Mouse (Mus musculus) E14TG2a.4 (cell line): ENCODE data around the gene Tulp3.

Experiments used
- H3K27me3 ChIP-seq: 2 replicates; pipeline ENCODE4 v1.6.1; 2014; ENCODE audit warnings: low read length, control low read depth; ENCODE audit not compliant: insufficient read depth
- H3K36me3 ChIP-seq: 2 replicates; pipeline ENCODE4 v1.6.1; 2014; ENCODE audit warnings: low read length, control low read depth; ENCODE audit not compliant: insufficient read depth
- H3K4me1 ChIP-seq: replicated peaks from 2 replicates; pipeline ENCODE4 v1.6.1; 2014; ENCODE audit warnings: low read depth, low read length, control low read depth
- H3K4me3 ChIP-seq: replicated peaks from 2 replicates; pipeline ENCODE4 v1.5.1; 2014; ENCODE audit warnings: mild to moderate bottlenecking, low read length
- H3K9me3 ChIP-seq: 2 replicates; pipeline ENCODE4 v1.6.1; 2014; ENCODE audit warnings: low read length, control low read depth
- CTCF ChIP-seq: conservative IDR thresholded peaks from 2 replicates; pipeline ENCODE4 v1.5.1; 2014; ENCODE audit warnings: low read length
- NANOG ChIP-seq: IDR thresholded peaks from 2 replicates; pipeline ENCODE4 v1.6.1; 2014; ENCODE audit warnings: borderline replicate concordance, low read length, mixed read lengths
- POU5F1 ChIP-seq: IDR thresholded peaks from 2 replicates; pipeline ENCODE4 v1.6.1; 2014; ENCODE audit warnings: low read length, borderline replicate concordance

Gene Tulp3

GRCm38 (mm10) chr6:128341956-128342723 lies 13.5 kb downstream of the Tulp3 start:
- TF ChIP-seq NANOG = no peak
- H3K36me3 ChIP-seq = peaks cover 18% of the 10 kb centered on the region
- H3K27me3 ChIP-seq = no peaks in the 10 kb centered on the region
- peak overlapping the region; percentile 23 for H3K4me3 ChIP-seq
- peaks cover 78% of the 10 kb centered on the region for H3K4me1 ChIP-seq
- H3K9me3 ChIP-seq = no peaks in the 10 kb centered on the region

GRCm38 (mm10) chr6:128338876-128339275 lies 16.8 kb downstream of the Tulp3 start:
- TF ChIP-seq POU5F1 (no peak), CTCF (no peak), NANOG (no peak)
- Histone ChIP-seq H3K4me1 (peaks cover 91% of the 10 kb centered on the region), H3K36me3 (peaks cover 20% of the 10 kb centered on the region)

GRCm38 (mm10) chr6:128337467-128337866 lies 18.2 kb downstream of the Tulp3 start:
- H3K4me3 ChIP-seq = no peak overlapping the region
- peaks cover 26% of the 10 kb centered on the region for H3K36me3 ChIP-seq
- no peaks in the 10 kb centered on the region for H3K9me3 ChIP-seq
- H3K4me1 ChIP-seq = peaks cover 92% of the 10 kb centered on the region
- H3K27me3 ChIP-seq = no peaks in the 10 kb centered on the region
- TF ChIP-seq POU5F1 = no peak
- no peak for TF ChIP-seq NANOG
- TF ChIP-seq CTCF = no peak

More at GRCm38 (mm10) chr6:128338876-128339275, 16.8 kb downstream of the Tulp3 start:
- H3K9me3 ChIP-seq = no peaks in the 10 kb centered on the region
- no peaks in the 10 kb centered on the region for H3K27me3 ChIP-seq
- no peak overlapping the region for H3K4me3 ChIP-seq

- TF ChIP-seq CTCF (peak; percentile 94), NANOG (no peak)
- Histone ChIP-seq H3K4me1 (peaks cover 70% of the 10 kb centered on the region), H3K4me3 (peak overlapping the region; percentile 17; the same call in 1 of the 2 replicates), H3K36me3 (peaks cover 35% of the 10 kb centered on the region), H3K9me3 (no peaks in the 10 kb centered on the region), H3K27me3 (no peaks in the 10 kb centered on the region)
Measured at GRCm38 (mm10) chr6:128334397-128335124, 21.1 kb downstream of the Tulp3 start.

- H3K9me3 ChIP-seq = no peaks in the 10 kb centered on the region
- peaks cover 22% of the 10 kb centered on the region for H3K36me3 ChIP-seq
- H3K4me1 ChIP-seq = peaks cover 23% of the 10 kb centered on the region
- no peak overlapping the region for H3K4me3 ChIP-seq
- TF ChIP-seq NANOG (no peak), CTCF (peak; percentile 36)
- 0 out of 2 replicates have a peak, but pooled peaks cover 5% of the 10 kb centered on the region for H3K27me3 ChIP-seq
Measured at GRCm38 (mm10) chr6:128318317-128318716, 37.3 kb downstream of the Tulp3 start.

- TF ChIP-seq NANOG = no peak
- TF ChIP-seq POU5F1 = no peak
- TF ChIP-seq CTCF = no peak
- Histone ChIP-seq H3K36me3 (no peaks in the 10 kb centered on the region), H3K9me3 (no peaks in the 10 kb centered on the region), H3K4me3 (no peak overlapping the region), H3K4me1 (peaks cover 19% of the 10 kb centered on the region), H3K27me3 (0 out of 2 replicates have a peak, but pooled peaks cover 5% of the 10 kb centered on the region)
Measured at GRCm38 (mm10) chr6:128315597-128315996, 40.1 kb downstream of the Tulp3 start.

- H3K27me3 ChIP-seq = 0 out of 2 replicates have a peak, but pooled peaks cover 5% of the 10 kb centered on the region
- peaks cover 18% of the 10 kb centered on the region for H3K4me1 ChIP-seq
- H3K9me3 ChIP-seq = no peaks in the 10 kb centered on the region
- no peaks in the 10 kb centered on the region for H3K36me3 ChIP-seq
- TF ChIP-seq CTCF (no peak), NANOG (no peak), POU5F1 (no peak)
- H3K4me3 ChIP-seq = no peak overlapping the region
Measured at GRCm38 (mm10) chr6:128314796-128315195, 40.9 kb downstream of the Tulp3 start.

GRCm38 (mm10) chr6:128308311-128308710 lies 47.3 kb downstream of the Tulp3 start:
- no peak overlapping the region for H3K4me3 ChIP-seq

More at GRCm38 (mm10) chr6:128308311-128308710, 47.3 kb downstream of the Tulp3 start:
- TF ChIP-seq POU5F1 (no peak), NANOG (no peak), CTCF (peak; percentile 87)
- Histone ChIP-seq H3K9me3 (no peaks in the 10 kb centered on the region), H3K4me1 (peaks cover 5% of the 10 kb centered on the region; the same call in 1 of the 2 replicates), H3K36me3 (no peaks in the 10 kb centered on the region), H3K27me3 (no peaks in the 10 kb centered on the region; the same call in 1 of the 2 replicates)
